ENCODE assay signal across 10 mouse cellular contexts in genomic region chr1:132557901-132558631, GRCm38 (mm10). TPM values are rescaled to one million over a fixed set of nuclear protein-coding genes. Genes with fewer than 3 reads are reported as not detected.
DNase-seq lines count a peak whose midpoint lies in the region; ATAC-seq and TF ChIP-seq lines count a peak whose summit lies in the region.
"Had no signal": no experiment of that assay in that cellular context is flagged by ENCODE, and none has a peak within 500 bp of the region (broad histone marks: within the 10 kb centered on the region; RNA-seq: fewer than 3 reads in every experiment).

No protein-coding gene starts in this region.

- peak; percentile 62 to 65 for DNase-seq in cerebellum, adult 18-20 months
- DNase-seq in cerebellum, adult 11 months: no peak
- DNase-seq in cerebellum, adult 9-10 months: peak; percentile 71
- peak; percentile 62 to 70 for DNase-seq in gastrocnemius, adult 8-10 months (ENCODE audit: low spot score in 2 of 2)
- peak; percentile 75 for DNase-seq in intestine, embryonic 14.5 days (ENCODE audit: low spot score)
- DNase-seq in lung, adult 2 months: peak; percentile 7
- peak; percentile 73 for DNase-seq in retina, embryonic 14.5 days (ENCODE audit: low spot score)
- DNase-seq in natural killer cell, adult 2 months (ENCODE audit: low spot score in 2 of 2): no peak

- ATAC-seq in intestine, embryonic 14.5 days (replicated peaks; ENCODE audit: low FRiP score, low TSS enrichment, low read depth): peak; percentile 87

- H3K27ac ChIP-seq in intestine, embryonic 14.5 days (ENCODE audit: low read depth): 0 out of 2 replicates have a peak overlapping the region, but pooled peaks have one; percentile 1

- H3K9ac ChIP-seq in intestine, embryonic 14.5 days (ENCODE audit: low read length): no peak overlapping the region

- no peak for TF ChIP-seq POLR2A in lung, adult 2 months (IDR thresholded peaks at IDR 0.05; ENCODE audit: borderline replicate concordance, extremely low read depth, low read depth, low read length)

- no peaks in the 10 kb centered on the region for H3K27me3 ChIP-seq in intestine, embryonic 14.5 days (replicated peaks; ENCODE audit: control insufficient read depth, insufficient read depth, low read length)

- no peak for TF ChIP-seq CTCF in lung, adult 2 months (IDR thresholded peaks at IDR 0.05; ENCODE audit: insufficient read depth, low read length)

- H3K36me3 ChIP-seq in intestine, embryonic 14.5 days (ENCODE audit: control insufficient read depth, insufficient read depth, low read length): no peaks in the 10 kb centered on the region

- peaks cover 14% of the 10 kb centered on the region for H3K4me1 ChIP-seq in intestine, embryonic 14.5 days (replicated peaks; ENCODE audit: control insufficient read depth, insufficient read depth, low read length)
- H3K4me1 ChIP-seq in lung, adult 2 months (ENCODE audit: control insufficient read depth, insufficient read depth, low read length): no peaks in the 10 kb centered on the region

- H3K9me3 ChIP-seq in intestine, embryonic 14.5 days (ENCODE audit: control insufficient read depth, low read length): no peaks in the 10 kb centered on the region

- H3K4me2 ChIP-seq in intestine, embryonic 14.5 days (ENCODE audit: low read length): no peak overlapping the region

- WGBS in intestine, embryonic 14.5 days: 16% methylated on average over 9 of the region's 9 CpGs
- WGBS in lung, adult 2 months: 14% methylated on average over 9 of the region's 9 CpGs

- no peak overlapping the region for H3K4me3 ChIP-seq in intestine, embryonic 14.5 days (ENCODE audit: low read depth, low read length)
- H3K4me3 ChIP-seq in lung, adult 2 months (replicated peaks; ENCODE audit: extremely low read depth, low read depth, low read length): no peak overlapping the region

RNA-seq across cellular contexts. Expression of gene Cntn2, which starts 15.0 kb away (rescaled TPM):
- total RNA-seq in gastrocnemius, adult 8-10 months (2022): not detected
- 0.32 and 1.2 TPM in 2 replicates for polyA plus RNA-seq in intestine, embryonic 14.5 days (2014; fragmentation: Nextera tagmentation; extraction: Ambion mirVana)
- polyA plus RNA-seq in lung, adult 2 months (2012; rRNA removed): 0.07 and 0.11 TPM in 2 replicates
- polyA plus RNA-seq: C2C12; testis, adult 2 months had no signal

RNA-seq across cellular contexts. Expression of gene Tmem81, which starts 52.0 kb away (rescaled TPM):
- total RNA-seq in gastrocnemius, adult 8-10 months (2022): 1 to 10 TPM; 1.2 to 1.9 (median 1.3) TPM
- polyA plus RNA-seq in intestine, embryonic 14.5 days (2014; fragmentation: Nextera tagmentation; extraction: Ambion mirVana): 1.6 and 2.1 TPM in 2 replicates
- 2.4 and 3.5 TPM in 2 replicates for polyA plus RNA-seq in lung, adult 2 months (2012; rRNA removed)

Comparison
In these comparisons a context has a peak if more than half of its experiments do, and no peak if none do; other contexts are left out.
1. DNase-seq: peak in cerebellum, adult 18-20 months (2 of 2), cerebellum, adult 9-10 months (single experiment), gastrocnemius, adult 8-10 months (2 of 2), intestine, embryonic 14.5 days (single experiment), lung, adult 2 months (single experiment) and retina, embryonic 14.5 days (single experiment); none in cerebellum, adult 11 months (single experiment) and natural killer cell, adult 2 months (0 of 2).